ENCODE assay signal across 46 mouse cellular contexts in genomic region chr12:107491344-107491743, GRCm38 (mm10). TPM values are rescaled to one million over a fixed set of nuclear protein-coding genes. Genes with fewer than 3 reads are reported as not detected.
"Had no signal": no experiment of that assay in that cellular context is flagged by ENCODE, and none has a peak within 500 bp of the region (broad histone marks: within the 10 kb centered on the region; RNA-seq: fewer than 3 reads in every experiment).

No protein-coding gene starts in this region.

- H3K4me3 ChIP-seq: limb, embryonic 10.5 days; limb, embryonic 12.5 days; limb, embryonic 13.5 days; limb, embryonic 15.5 days; liver, embryonic 12.5 days; liver, embryonic 13.5 days; liver, embryonic 15.5 days; lung, embryonic 15.5 days; megakaryocyte, embryonic 14.5 days; midbrain, embryonic 10.5 days; midbrain, embryonic 12.5 days; midbrain, embryonic 13.5 days; midbrain, embryonic 15.5 days; myocyte; neural tube, embryonic 12.5 days; neural tube, embryonic 13.5 days had no signal

- DNase-seq: left cerebral cortex, postnatal 4 days; liver; liver, embryonic 13.5 days; liver, postnatal 0 days; lung, adult 18-20 months; lung, adult 2 months; lung, postnatal 14 days; lung, postnatal 36 days; lung, postnatal 4 days; midbrain, embryonic 14.5 days had no signal

- H3K27me3 ChIP-seq: limb, embryonic 13.5 days; limb, embryonic 15.5 days; liver, embryonic 12.5 days; liver, embryonic 13.5 days; liver, embryonic 15.5 days; lung, embryonic 15.5 days; megakaryocyte, embryonic 14.5 days; midbrain, embryonic 12.5 days; midbrain, embryonic 13.5 days; midbrain, embryonic 15.5 days; neural tube, embryonic 12.5 days; neural tube, embryonic 13.5 days had no signal

- H3K9me3 ChIP-seq: limb, embryonic 10.5 days; limb, embryonic 15.5 days; liver, embryonic 12.5 days; liver, embryonic 13.5 days; liver, embryonic 15.5 days; midbrain, embryonic 15.5 days; neural tube, embryonic 12.5 days had no signal

- H3K27ac ChIP-seq: limb, embryonic 10.5 days; limb, embryonic 12.5 days; limb, embryonic 13.5 days; limb, embryonic 15.5 days; liver, embryonic 12.5 days; liver, embryonic 13.5 days; liver, embryonic 14.5 days; liver, embryonic 15.5 days; lung, embryonic 15.5 days; macrophage; midbrain, embryonic 10.5 days; midbrain, embryonic 12.5 days; midbrain, embryonic 13.5 days; midbrain, embryonic 15.5 days; neural tube, embryonic 12.5 days; neural tube, embryonic 13.5 days had no signal

- H3K4me1 ChIP-seq: limb, embryonic 10.5 days; limb, embryonic 12.5 days; limb, embryonic 13.5 days; liver, embryonic 12.5 days; liver, embryonic 13.5 days; liver, embryonic 15.5 days; lung, embryonic 15.5 days; megakaryocyte, embryonic 14.5 days; midbrain, embryonic 10.5 days; midbrain, embryonic 12.5 days; midbrain, embryonic 15.5 days; neural tube, embryonic 12.5 days had no signal

- ATAC-seq: liver, embryonic 12.5 days; liver, postnatal 0 days; lung, postnatal 0 days; midbrain, embryonic 13.5 days; midbrain, embryonic 15.5 days; midbrain, embryonic 16.5 days had no signal

- H3K9ac ChIP-seq: limb, embryonic 12.5 days; limb, embryonic 15.5 days; liver, embryonic 12.5 days; liver, embryonic 13.5 days; liver, embryonic 14.5 days; liver, embryonic 15.5 days; liver, postnatal 0 days; lung, embryonic 15.5 days; midbrain, embryonic 12.5 days; midbrain, embryonic 13.5 days; midbrain, embryonic 15.5 days; neural tube, embryonic 12.5 days; neural tube, embryonic 13.5 days had no signal

- H3K36me3 ChIP-seq: limb, embryonic 10.5 days; limb, embryonic 12.5 days; limb, embryonic 13.5 days; limb, embryonic 15.5 days; liver, embryonic 12.5 days; liver, embryonic 13.5 days; liver, embryonic 15.5 days; lung, embryonic 15.5 days; midbrain, embryonic 10.5 days; midbrain, embryonic 12.5 days; midbrain, embryonic 13.5 days; midbrain, embryonic 15.5 days; neural tube, embryonic 12.5 days; neural tube, embryonic 13.5 days had no signal

- H3K4me2 ChIP-seq: limb, embryonic 12.5 days; limb, embryonic 13.5 days; limb, embryonic 15.5 days; liver, embryonic 11.5 days; liver, embryonic 12.5 days; liver, embryonic 13.5 days; liver, embryonic 15.5 days; lung, embryonic 15.5 days; midbrain, embryonic 11.5 days; midbrain, embryonic 12.5 days; midbrain, embryonic 13.5 days; midbrain, embryonic 15.5 days; neural tube, embryonic 12.5 days; neural tube, embryonic 13.5 days had no signal

RNA-seq across cellular contexts. Expression of gene 3110018I06Rik, which starts 2.9 kb away (rescaled TPM):
- total RNA-seq: left cerebral cortex, postnatal 10 days; left cerebral cortex, postnatal 14 days; left cerebral cortex, postnatal 25 days; left cerebral cortex, postnatal 36 days; left cerebral cortex, postnatal 4 days; liver, adult 2 months; megakaryocyte progenitor cell, adult 5-6 weeks; megakaryocyte, adult 5-6 weeks; megakaryocyte-erythroid progenitor cell, adult 5-6 weeks; midbrain, postnatal 0 days; monocyte, adult 5-6 weeks had no signal
- polyA plus RNA-seq: limb, embryonic 10.5 days; limb, embryonic 11.5 days; limb, embryonic 12.5 days; limb, embryonic 13.5 days; limb, embryonic 14.5 days; limb, embryonic 15.5 days; liver, adult 2 months; liver, embryonic 11.5 days; liver, embryonic 12.5 days; liver, embryonic 13.5 days; liver, embryonic 14.5 days; liver, embryonic 15.5 days; liver, embryonic 16.5 days; liver, postnatal 0 days; lung, adult 2 months; lung, embryonic 15.5 days; lung, embryonic 16.5 days; lung, postnatal 0 days; macrophage; midbrain, embryonic 10.5 days; midbrain, embryonic 11.5 days; midbrain, embryonic 12.5 days; midbrain, embryonic 13.5 days; midbrain, embryonic 14.5 days; midbrain, embryonic 15.5 days; midbrain, embryonic 16.5 days; midbrain, postnatal 0 days; myocyte; neural tube, embryonic 11.5 days; neural tube, embryonic 12.5 days; neural tube, embryonic 13.5 days had no signal
